Mouse (Mus musculus) hindbrain, embryonic 11.5 days (tissue): Measurements from ENCODE around the gene Cldn10. TPM values are rescaled to one million over a fixed set of nuclear protein-coding genes. Genes with fewer than 3 reads are reported as not detected.

Experiments
- ATAC-seq: fragments of 200-750 bp; cut with Nextera tagmentation; 2 replicates; pipeline ENCODE4 v1.8.0; 2017; ENCODE audit warnings: mild to moderate bottlenecking, moderate TSS enrichment, moderate library complexity; ENCODE audit not compliant: low FRiP score
- DNase-seq: peaks from one replicate; pipeline ENCODE4 v3.0.0-alpha.2; 2015; ENCODE audit warnings: low spot score
- H3K27ac ChIP-seq: fragments of 300-500 bp; sonication (generic); 2 replicates; pipeline ENCODE4 v1.5.1; 2014; ENCODE audit warnings: mild to moderate bottlenecking, low read depth, low read length
- H3K27me3 ChIP-seq: fragments of 300-500 bp; sonication (generic); 2 replicates; pipeline ENCODE4 v1.6.1; 2014; ENCODE audit warnings: mild to moderate bottlenecking, low read length, moderate library complexity, mixed read lengths; ENCODE audit not compliant: control insufficient read depth, insufficient read depth
- H3K36me3 ChIP-seq: fragments of 300-500 bp; sonication (generic); 2 replicates; pipeline ENCODE4 v1.6.1; 2014; ENCODE audit warnings: mild to moderate bottlenecking, low read length, moderate library complexity, mixed read lengths; ENCODE audit not compliant: control insufficient read depth, insufficient read depth
- H3K4me1 ChIP-seq: fragments of 300-500 bp; sonication (generic); replicated peaks from 2 replicates; pipeline ENCODE4 v1.6.1; 2014; ENCODE audit warnings: low read length, mixed read lengths; ENCODE audit not compliant: control insufficient read depth, insufficient read depth
- H3K4me2 ChIP-seq: fragments of 300-500 bp; sonication (generic); replicated peaks from 2 replicates; pipeline ENCODE4 v1.6.1; 2014; ENCODE audit warnings: mild to moderate bottlenecking, low read depth, low read length
- H3K4me3 ChIP-seq: fragments of 300-500 bp; sonication (generic); 2 replicates; pipeline ENCODE4 v1.5.1; 2014; ENCODE audit warnings: low read depth, low read length
- H3K9ac ChIP-seq: fragments of 300-500 bp; sonication (generic); 2 replicates; pipeline ENCODE4 v1.6.1; 2014; ENCODE audit warnings: low read depth, low read length
- H3K9me3 ChIP-seq: fragments of 300-500 bp; sonication (generic); 2 replicates; pipeline ENCODE4 v1.6.1; 2016; ENCODE audit warnings: low read length; ENCODE audit not compliant: control insufficient read depth
- WGBS: fragments of 180-500 bp; shearing (Covaris S2); extraction: QIAGEN DNeasy Blood & Tissue Kit; methylation state at CpG from one replicate; pipeline ENCODE4 v1.1.7; 2014; 5-methylcytosine and 5-hydroxymethylcytosine counted together
- polyA plus RNA-seq: library from polyadenylated mRNA; unstranded; fragments of >200 nt; fragmentation: Nextera tagmentation; extraction: Ambion mirVana; gene quantifications from 2 replicates; pipeline ENCODE4 v1.2.1, GENCODE M21; 2014

The Cldn10 gene
- polyA plus RNA-seq, 1 experiment from 2014 or later, result 0.99 TPM

DNA sequence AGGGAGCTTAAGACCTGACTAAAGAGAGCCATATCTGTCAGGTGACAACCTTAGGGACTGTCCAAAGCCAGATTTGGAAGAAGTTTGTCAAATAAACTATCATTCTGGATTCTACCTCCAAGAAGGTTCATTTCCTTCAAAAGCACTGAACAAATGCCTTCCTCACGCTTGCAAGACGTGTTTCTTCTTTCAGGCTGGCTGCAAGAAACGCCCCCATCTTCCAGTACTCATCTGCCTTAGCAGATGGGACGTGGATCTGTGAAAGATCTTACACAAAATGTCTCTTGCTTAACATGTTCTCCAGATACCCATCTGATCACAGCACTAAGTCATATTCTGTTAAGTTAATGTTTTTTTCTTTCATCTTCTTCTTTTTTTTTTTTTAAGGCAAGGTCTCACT is 102.4 kb downstream of the Cldn10 start:
- no peak for DNase-seq
- peaks cover 13% of the 10 kb centered on the region for H3K36me3 ChIP-seq
- no peak overlapping the region for H3K4me2 ChIP-seq
- no peaks in the 10 kb centered on the region for H3K9me3 ChIP-seq
- no peaks in the 10 kb centered on the region for H3K4me1 ChIP-seq
- H3K27ac ChIP-seq, result no peak overlapping the region
- H3K4me3 ChIP-seq, result no peak overlapping the region
- WGBS, result 87% methylated on average over 4 of the region's 4 CpGs
- H3K27me3 ChIP-seq, result no peaks in the 10 kb centered on the region
- ATAC-seq, result no peak
- H3K9ac ChIP-seq, result no peak overlapping the region

DNA sequence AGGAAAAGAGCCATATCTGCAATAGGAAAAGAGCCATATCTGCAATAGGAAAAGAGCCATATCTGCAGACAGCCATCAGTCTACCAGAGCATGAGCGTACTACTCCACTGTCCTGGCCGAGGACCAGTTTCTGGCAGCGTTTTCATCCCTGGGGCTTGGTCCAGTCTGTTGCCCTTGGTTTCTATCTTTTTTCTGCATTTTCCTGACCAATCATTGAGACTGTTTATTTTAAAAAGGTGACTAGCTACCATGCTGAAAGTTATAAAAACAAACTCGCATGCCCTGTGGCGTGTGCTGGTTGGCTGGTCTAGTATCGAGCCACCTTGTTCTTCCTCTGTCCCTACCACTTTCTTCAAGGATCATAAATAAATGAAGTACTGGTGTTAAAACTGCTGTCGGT is 107.5 kb downstream of the Cldn10 start:
- Histone ChIP-seq H3K27me3 (no peaks in the 10 kb centered on the region), H3K4me2 (no peak overlapping the region), H3K36me3 (peaks cover 7% of the 10 kb centered on the region), H3K4me1 (no peaks in the 10 kb centered on the region), H3K9ac (no peak overlapping the region), H3K4me3 (no peak overlapping the region), H3K27ac (no peak overlapping the region), H3K9me3 (no peaks in the 10 kb centered on the region)
- DNase-seq, result no peak
- 96% methylated on average over 7 of the region's 7 CpGs for WGBS
- ATAC-seq, result no peak

DNA sequence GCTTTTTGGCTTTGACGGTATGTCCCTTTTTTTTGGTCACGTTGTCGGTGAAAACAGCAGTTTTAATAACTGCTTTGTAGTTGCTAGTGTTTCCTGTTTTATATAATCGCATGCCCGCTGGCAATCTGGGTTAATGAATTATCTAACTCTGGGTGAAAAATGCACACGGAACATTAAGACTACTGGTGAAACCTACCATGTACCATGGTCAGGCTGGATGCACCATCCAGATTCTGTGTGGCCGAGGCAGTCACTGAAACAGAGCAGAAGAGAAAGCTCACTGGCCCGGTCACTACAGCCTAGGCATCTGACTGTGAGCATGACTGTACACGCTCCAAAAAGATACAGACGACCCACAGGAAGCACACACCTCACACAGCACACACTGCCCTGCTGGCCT is 107.9 kb downstream of the Cldn10 start:
- DNase-seq, result no peak
- no peak for ATAC-seq
- Histone ChIP-seq H3K27ac (no peak overlapping the region), H3K27me3 (no peaks in the 10 kb centered on the region), H3K4me2 (no peak overlapping the region), H3K36me3 (peaks cover 7% of the 10 kb centered on the region), H3K4me1 (no peaks in the 10 kb centered on the region), H3K4me3 (no peak overlapping the region), H3K9me3 (no peaks in the 10 kb centered on the region), H3K9ac (no peak overlapping the region)
- 95% methylated on average over 10 of the region's 10 CpGs for WGBS

- Histone ChIP-seq H3K4me2 (no peak overlapping the region), H3K4me3 (no peak overlapping the region), H3K27ac (no peak overlapping the region), H3K36me3 (peaks cover 13% of the 10 kb centered on the region), H3K4me1 (peaks cover 2% of the 10 kb centered on the region; the same call in 1 of the 2 replicates), H3K27me3 (no peaks in the 10 kb centered on the region), H3K9ac (no peak overlapping the region), H3K9me3 (no peaks in the 10 kb centered on the region)
- WGBS, result 87% methylated on average over 11 of the region's 11 CpGs
- ATAC-seq, result no peak
- no peak for DNase-seq
These were observed 112.2 kb downstream of the Cldn10 start for GRCm38 (mm10) chr14:118899940-118900339.

DNA sequence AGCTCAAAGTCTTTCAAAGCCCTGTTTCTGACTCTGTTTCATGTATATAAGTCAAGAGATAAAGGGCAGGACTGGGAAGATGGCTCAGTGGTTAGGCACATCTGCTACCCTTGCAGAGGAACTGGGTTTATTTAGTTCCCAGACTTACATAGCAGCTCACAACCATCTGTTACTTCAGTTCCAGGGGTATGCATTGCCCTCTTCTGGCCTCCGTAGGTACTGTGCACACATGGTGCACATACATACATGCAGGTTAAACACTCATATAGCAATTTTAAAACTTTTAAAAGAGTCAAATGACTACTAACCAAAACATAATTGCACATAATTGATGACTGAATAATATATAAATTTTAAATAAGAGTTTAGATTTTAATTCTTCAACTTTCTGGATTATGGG is 113.2 kb downstream of the Cldn10 start:
- Histone ChIP-seq H3K9me3 (no peaks in the 10 kb centered on the region), H3K27ac (no peak overlapping the region), H3K4me3 (no peak overlapping the region), H3K4me2 (no peak overlapping the region), H3K36me3 (peaks cover 11% of the 10 kb centered on the region), H3K9ac (no peak overlapping the region), H3K4me1 (peaks cover 2% of the 10 kb centered on the region; the same call in 1 of the 2 replicates), H3K27me3 (no peaks in the 10 kb centered on the region)
- 100% methylated on average over 1 of the region's 1 CpGs for WGBS
- DNase-seq, result no peak
- no peak for ATAC-seq

GRCm38 (mm10) chr14:118903397-118903796 is 115.7 kb downstream of the Cldn10 start:
- WGBS, result 94% methylated on average over 3 of the region's 3 CpGs
- Histone ChIP-seq H3K4me3 (no peak overlapping the region), H3K27me3 (no peaks in the 10 kb centered on the region), H3K36me3 (peaks cover 14% of the 10 kb centered on the region), H3K4me1 (peaks cover 2% of the 10 kb centered on the region; the same call in 1 of the 2 replicates), H3K9ac (no peak overlapping the region), H3K4me2 (no peak overlapping the region), H3K27ac (no peak overlapping the region), H3K9me3 (no peaks in the 10 kb centered on the region)
- no peak for ATAC-seq
- no peak for DNase-seq

DNA sequence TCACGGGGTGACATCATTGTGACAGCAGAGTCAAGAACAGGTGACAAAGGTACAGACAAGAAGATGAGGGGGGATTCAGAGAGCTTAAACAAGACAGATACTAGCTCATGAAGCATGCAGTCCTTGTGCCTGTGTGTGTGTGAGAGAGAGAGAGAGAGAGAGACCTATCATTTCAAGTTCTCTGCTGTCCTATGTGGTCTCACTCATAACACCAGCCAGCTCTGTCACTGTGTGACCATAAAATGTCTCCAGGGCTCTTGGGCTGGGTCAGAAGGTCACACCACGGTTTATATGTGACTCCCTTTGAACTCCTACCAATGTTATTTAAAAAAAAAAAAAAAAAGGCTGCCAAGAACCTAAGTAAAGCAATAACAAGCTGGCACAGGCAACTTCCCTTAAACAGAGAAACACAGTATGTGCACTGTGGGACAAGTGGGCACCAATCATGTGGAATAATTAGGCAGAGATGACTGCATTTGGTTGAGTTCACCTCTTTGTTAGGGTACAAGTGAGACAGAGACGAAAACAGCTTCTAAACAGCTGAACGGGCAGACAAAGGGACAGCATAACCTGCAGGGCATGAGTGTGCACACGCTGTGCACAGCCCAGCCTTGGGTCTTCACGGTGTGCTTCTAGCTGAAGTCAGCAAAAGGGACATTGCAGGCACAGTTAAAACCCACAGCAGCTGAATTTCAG is 116.3 kb downstream of the Cldn10 start:
- no peaks in the 10 kb centered on the region for H3K27me3 ChIP-seq
- H3K4me2 ChIP-seq, result no peak overlapping the region
- no peak overlapping the region for H3K27ac ChIP-seq
- H3K36me3 ChIP-seq, result peaks cover 14% of the 10 kb centered on the region
- no peaks in the 10 kb centered on the region for H3K9me3 ChIP-seq
- peak; percentile 26 for DNase-seq
- ATAC-seq, result no peak
- peaks cover 2% of the 10 kb centered on the region; the same call in 1 of the 2 replicates for H3K4me1 ChIP-seq
- no peak overlapping the region for H3K4me3 ChIP-seq
- no peak overlapping the region for H3K9ac ChIP-seq
- 46% methylated on average over 6 of the region's 6 CpGs for WGBS

- H3K36me3 ChIP-seq, result peaks cover 8% of the 10 kb centered on the region; the same call in 1 of the 2 replicates
- WGBS, result 92% methylated on average over 8 of the region's 8 CpGs
- no peak for ATAC-seq
- no peaks in the 10 kb centered on the region for H3K27me3 ChIP-seq
- H3K27ac ChIP-seq, result no peak overlapping the region
- H3K9ac ChIP-seq, result no peak overlapping the region
- no peak overlapping the region for H3K4me3 ChIP-seq
- H3K9me3 ChIP-seq, result no peaks in the 10 kb centered on the region
- H3K4me1 ChIP-seq, result peaks cover 2% of the 10 kb centered on the region; the same call in 1 of the 2 replicates
- DNase-seq, result no peak
- H3K4me2 ChIP-seq, result no peak overlapping the region
These were observed 119.9 kb downstream of the Cldn10 start for GRCm38 (mm10) chr14:118907592-118907991.

DNA sequence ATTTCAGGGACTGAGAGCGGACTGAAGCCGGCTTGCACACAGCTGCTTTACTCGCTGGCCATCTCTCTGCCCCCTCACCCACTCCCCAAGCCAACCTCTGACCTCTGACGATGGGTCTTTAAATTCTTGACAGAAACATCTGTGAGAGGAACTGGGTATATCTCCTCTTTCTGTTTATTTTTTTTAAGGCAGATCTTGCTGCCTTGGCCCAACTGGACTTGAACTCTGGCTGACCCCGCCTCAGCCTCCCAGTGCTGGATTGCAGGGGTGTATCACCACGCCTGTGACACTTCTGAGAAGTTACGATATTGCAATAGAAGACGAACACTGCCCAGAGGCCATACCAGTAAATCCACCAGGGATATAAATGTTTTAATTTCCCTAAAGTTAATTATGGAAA is 122.2 kb downstream of the Cldn10 start:
- Histone ChIP-seq H3K4me3 (no peak overlapping the region), H3K4me2 (no peak overlapping the region), H3K27me3 (no peaks in the 10 kb centered on the region), H3K27ac (no peak overlapping the region), H3K9me3 (no peaks in the 10 kb centered on the region), H3K4me1 (no peaks in the 10 kb centered on the region), H3K9ac (no peak overlapping the region), H3K36me3 (peaks cover 10% of the 10 kb centered on the region; the same call in 1 of the 2 replicates)
- DNase-seq, result no peak
- no peak for ATAC-seq
- 82% methylated on average over 8 of the region's 8 CpGs for WGBS
